Mouse (Mus musculus): ENCODE data around the gene Tnpo1. TPM values are rescaled to one million over a fixed set of nuclear protein-coding genes. Genes with fewer than 3 reads are reported as not detected.

The Tnpo1 gene
- polyA plus RNA-seq, 1 experiment from 2014 or later = 55.1 TPM

GRCm38 (mm10) chr13:98883774-98884173, 42.4 kb downstream of the Tnpo1 start:
- no peak overlapping the region for H3K9ac ChIP-seq
- no peak for ATAC-seq (ENCODE audit: insufficient read depth, low FRiP score, low read depth)
- peaks cover 44% of the 10 kb centered on the region for H3K36me3 ChIP-seq
- H3K9me3 ChIP-seq = no peaks in the 10 kb centered on the region
- no peaks in the 10 kb centered on the region for H3K27me3 ChIP-seq (replicated peaks)
- no peak overlapping the region for H3K4me3 ChIP-seq (replicated peaks)
- H3K27ac ChIP-seq = no peak overlapping the region
- 86% methylated on average over 5 of the region's 5 CpGs for WGBS
- H3K4me2 ChIP-seq = no peak overlapping the region
- H3K4me1 ChIP-seq = 0 out of 2 replicates have a peak, but pooled peaks cover 2% of the 10 kb centered on the region

DNA sequence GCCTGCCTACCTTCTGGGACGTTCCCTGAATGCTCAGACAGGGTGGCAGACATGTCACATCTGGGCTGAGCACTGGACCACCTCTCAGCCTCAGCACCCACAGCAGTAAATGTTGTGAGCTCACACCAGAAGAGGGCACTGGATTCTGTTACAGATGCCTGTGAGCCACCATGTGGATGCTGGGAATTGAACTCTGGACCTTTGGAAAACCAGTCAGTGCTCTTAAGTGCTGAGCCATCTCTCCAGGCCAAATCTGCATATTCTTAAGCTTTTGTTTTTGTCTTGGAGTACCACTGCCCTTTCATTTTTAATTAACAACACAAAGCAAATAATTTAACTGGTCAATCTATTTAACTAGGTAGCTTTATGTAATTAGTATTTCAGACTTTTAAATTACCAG, 44.2 kb downstream of the Tnpo1 start:
- ATAC-seq (ENCODE audit: insufficient read depth, low FRiP score, low read depth) = no peak
- Histone ChIP-seq H3K9ac (no peak overlapping the region), H3K36me3 (peaks cover 37% of the 10 kb centered on the region), H3K27ac (no peak overlapping the region), H3K9me3 (no peaks in the 10 kb centered on the region), H3K27me3 (replicated peaks) (no peaks in the 10 kb centered on the region), H3K4me2 (no peak overlapping the region), H3K4me1 (no peaks in the 10 kb centered on the region), H3K4me3 (replicated peaks) (no peak overlapping the region)
- WGBS = 68% methylated on average over 1 of the region's 1 CpGs

DNA sequence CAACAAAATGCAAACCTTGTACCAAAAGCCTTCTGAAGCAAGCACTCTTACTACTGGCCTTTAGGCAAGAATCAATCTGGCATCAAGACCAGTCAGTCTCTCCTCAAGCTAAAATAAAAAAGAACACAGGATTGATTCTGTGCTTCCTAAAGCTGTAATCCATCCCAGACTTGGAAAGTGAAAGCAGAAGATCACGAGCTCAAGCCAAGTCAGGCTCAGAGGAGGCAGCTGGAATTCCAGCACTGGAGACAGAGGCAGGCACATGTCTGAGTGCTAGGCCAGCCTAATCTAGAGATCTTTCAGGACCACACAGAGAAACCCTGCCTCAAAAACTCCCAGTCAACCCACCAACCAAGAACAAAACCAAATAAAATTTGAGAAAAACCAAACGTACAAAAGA, 45.8 kb downstream of the Tnpo1 start:
- 47% methylated on average over 2 of the region's 2 CpGs for WGBS
- no peaks in the 10 kb centered on the region for H3K4me1 ChIP-seq
- ATAC-seq (ENCODE audit: insufficient read depth, low FRiP score, low read depth) = no peak
- H3K36me3 ChIP-seq = peaks cover 32% of the 10 kb centered on the region
- no peak overlapping the region for H3K9ac ChIP-seq
- no peaks in the 10 kb centered on the region for H3K27me3 ChIP-seq (replicated peaks)
- H3K4me3 ChIP-seq (replicated peaks) = no peak overlapping the region
- H3K27ac ChIP-seq = no peak overlapping the region
- no peaks in the 10 kb centered on the region for H3K9me3 ChIP-seq
- no peak overlapping the region for H3K4me2 ChIP-seq

DNA sequence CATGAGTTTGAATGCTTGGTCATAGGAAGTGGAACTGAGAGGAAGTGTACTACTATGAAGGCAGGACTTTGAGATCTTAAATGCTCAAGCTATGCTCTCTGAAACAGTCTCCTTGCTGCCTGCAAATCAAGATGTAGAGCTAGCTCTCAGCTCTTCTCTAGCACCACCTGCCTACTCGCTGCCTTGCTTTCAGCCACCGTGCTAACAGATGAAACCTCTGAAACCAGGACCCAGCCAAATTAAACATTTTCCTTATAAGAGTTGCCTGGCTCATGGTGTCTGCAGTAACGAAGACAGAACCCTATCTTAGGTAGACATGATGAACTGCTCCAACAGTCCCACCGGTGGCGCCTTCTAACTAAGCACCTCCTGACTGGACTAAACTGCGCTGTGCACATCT, 46.8 kb downstream of the Tnpo1 start:
- WGBS = 93% methylated on average over 6 of the region's 6 CpGs
- no peaks in the 10 kb centered on the region for H3K4me1 ChIP-seq
- H3K36me3 ChIP-seq = peaks cover 36% of the 10 kb centered on the region
- H3K4me2 ChIP-seq = no peak overlapping the region
- no peaks in the 10 kb centered on the region for H3K9me3 ChIP-seq
- no peak for ATAC-seq (ENCODE audit: insufficient read depth, low FRiP score, low read depth)
- H3K9ac ChIP-seq = no peak overlapping the region
- H3K27me3 ChIP-seq (replicated peaks) = no peaks in the 10 kb centered on the region
- no peak overlapping the region for H3K4me3 ChIP-seq (replicated peaks)
- H3K27ac ChIP-seq = no peak overlapping the region

DNA sequence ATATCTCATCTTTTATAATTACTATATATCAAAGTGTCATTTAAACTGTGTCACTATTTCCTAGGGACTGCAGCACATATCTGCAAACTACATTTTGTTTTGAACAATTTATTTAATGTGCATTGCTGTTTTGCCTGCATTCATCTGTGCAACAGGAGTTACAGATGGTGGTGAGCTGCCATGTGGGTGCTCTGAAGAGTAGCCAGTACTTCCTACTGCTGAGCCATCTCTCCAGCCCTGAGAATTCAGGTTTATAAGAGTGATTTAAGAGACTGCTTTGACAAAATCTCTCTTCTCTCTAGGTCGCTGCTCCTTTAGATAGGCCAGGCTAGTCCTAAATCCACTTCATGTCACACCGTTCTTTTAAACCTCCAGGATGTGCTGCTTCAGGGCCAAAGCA, 49.0 kb downstream of the Tnpo1 start:
- H3K36me3 ChIP-seq = peaks cover 33% of the 10 kb centered on the region

GRCm38 (mm10) chr13:98874727-98875126, 51.5 kb downstream of the Tnpo1 start:
- H3K36me3 ChIP-seq = peaks cover 44% of the 10 kb centered on the region; the same call in 1 of the 2 replicates
- H3K27ac ChIP-seq = no peak overlapping the region
- H3K27me3 ChIP-seq (replicated peaks) = no peaks in the 10 kb centered on the region
- H3K9ac ChIP-seq = no peak overlapping the region
- ATAC-seq (ENCODE audit: insufficient read depth, low FRiP score, low read depth) = no peak
- no peak overlapping the region for H3K4me3 ChIP-seq (replicated peaks)
- no peaks in the 10 kb centered on the region for H3K4me1 ChIP-seq
- H3K9me3 ChIP-seq = no peaks in the 10 kb centered on the region
- WGBS = 77% methylated on average over 3 of the region's 3 CpGs
- no peak overlapping the region for H3K4me2 ChIP-seq

More for the DNA sequence above, 49.0 kb downstream of the Tnpo1 start:
- no peak for ATAC-seq (ENCODE audit: insufficient read depth, low FRiP score, low read depth)
- no peaks in the 10 kb centered on the region for H3K4me1 ChIP-seq
- 90% methylated on average over 2 of the region's 2 CpGs for WGBS
- H3K9ac ChIP-seq = no peak overlapping the region
- H3K27ac ChIP-seq = no peak overlapping the region
- no peaks in the 10 kb centered on the region for H3K27me3 ChIP-seq (replicated peaks)
- H3K9me3 ChIP-seq = no peaks in the 10 kb centered on the region
- H3K4me2 ChIP-seq = no peak overlapping the region
- no peak overlapping the region for H3K4me3 ChIP-seq (replicated peaks)

DNA sequence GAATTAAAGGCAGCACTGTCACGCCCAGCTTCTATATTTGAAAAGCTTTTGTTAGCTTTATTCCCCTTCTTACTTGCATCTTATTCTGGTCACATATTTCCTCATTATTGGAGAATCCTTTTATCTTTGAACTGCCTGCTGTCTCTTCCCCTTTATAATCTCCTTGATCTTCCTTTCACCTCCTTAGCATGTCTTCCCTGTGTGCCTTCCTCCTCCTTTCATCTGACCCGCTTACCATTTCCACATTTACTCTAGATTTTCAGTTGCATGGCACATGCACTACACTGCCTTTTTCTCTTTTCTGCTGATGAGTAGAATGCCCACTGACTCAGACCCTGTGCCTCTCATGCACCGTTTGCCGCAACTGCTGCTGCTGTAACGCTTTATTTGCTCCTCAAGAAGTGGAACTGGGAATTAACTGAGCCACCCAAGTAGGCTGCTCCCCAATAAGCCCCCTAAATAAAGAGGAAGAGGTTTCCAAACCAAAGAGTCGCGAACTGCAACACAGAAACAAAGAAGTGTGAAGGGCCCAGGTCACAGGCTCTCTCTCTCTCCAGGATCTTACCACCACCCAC, 53.8 kb downstream of the Tnpo1 start:
- Histone ChIP-seq H3K27me3 (replicated peaks) (no peaks in the 10 kb centered on the region), H3K36me3 (peaks cover 41% of the 10 kb centered on the region; the same call in 1 of the 2 replicates)

DNA sequence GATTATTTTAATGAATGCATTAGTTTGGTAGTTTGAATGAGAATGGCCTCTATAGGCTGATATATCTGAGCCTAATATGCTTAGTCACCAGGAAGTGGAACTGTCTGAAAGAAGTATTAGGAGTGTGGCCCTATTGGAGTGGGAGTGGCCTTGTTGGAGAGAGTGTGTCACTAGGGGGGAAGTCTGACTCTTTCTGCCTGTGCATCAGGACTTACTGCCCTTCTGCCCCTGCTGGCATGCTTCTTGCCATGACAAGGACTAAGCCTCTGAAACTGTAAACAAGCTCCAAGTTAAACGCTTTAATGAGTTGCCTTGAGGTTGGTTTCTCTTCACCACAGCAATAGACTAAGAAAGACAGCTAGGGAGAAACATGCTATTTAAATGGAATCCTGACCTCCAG, 54.9 kb downstream of the Tnpo1 start:
- 45% methylated on average over 1 of the region's 1 CpGs for WGBS
- Histone ChIP-seq H3K4me2 (no peak overlapping the region), H3K9ac (no peak overlapping the region), H3K4me1 (no peaks in the 10 kb centered on the region), H3K9me3 (no peaks in the 10 kb centered on the region), H3K27me3 (replicated peaks) (no peaks in the 10 kb centered on the region), H3K4me3 (replicated peaks) (no peak overlapping the region), H3K36me3 (peaks cover 47% of the 10 kb centered on the region; the same call in 1 of the 2 replicates), H3K27ac (no peak overlapping the region)
- no peak for ATAC-seq (ENCODE audit: insufficient read depth, low FRiP score, low read depth)

More for the DNA sequence above, 53.8 kb downstream of the Tnpo1 start:
- Histone ChIP-seq H3K4me2 (no peak overlapping the region), H3K4me1 (no peaks in the 10 kb centered on the region), H3K9me3 (no peaks in the 10 kb centered on the region), H3K9ac (no peak overlapping the region), H3K4me3 (replicated peaks) (no peak overlapping the region), H3K27ac (no peak overlapping the region)
- WGBS = 86% methylated on average over 7 of the region's 7 CpGs
- ATAC-seq (ENCODE audit: insufficient read depth, low FRiP score, low read depth) = no peak

DNA sequence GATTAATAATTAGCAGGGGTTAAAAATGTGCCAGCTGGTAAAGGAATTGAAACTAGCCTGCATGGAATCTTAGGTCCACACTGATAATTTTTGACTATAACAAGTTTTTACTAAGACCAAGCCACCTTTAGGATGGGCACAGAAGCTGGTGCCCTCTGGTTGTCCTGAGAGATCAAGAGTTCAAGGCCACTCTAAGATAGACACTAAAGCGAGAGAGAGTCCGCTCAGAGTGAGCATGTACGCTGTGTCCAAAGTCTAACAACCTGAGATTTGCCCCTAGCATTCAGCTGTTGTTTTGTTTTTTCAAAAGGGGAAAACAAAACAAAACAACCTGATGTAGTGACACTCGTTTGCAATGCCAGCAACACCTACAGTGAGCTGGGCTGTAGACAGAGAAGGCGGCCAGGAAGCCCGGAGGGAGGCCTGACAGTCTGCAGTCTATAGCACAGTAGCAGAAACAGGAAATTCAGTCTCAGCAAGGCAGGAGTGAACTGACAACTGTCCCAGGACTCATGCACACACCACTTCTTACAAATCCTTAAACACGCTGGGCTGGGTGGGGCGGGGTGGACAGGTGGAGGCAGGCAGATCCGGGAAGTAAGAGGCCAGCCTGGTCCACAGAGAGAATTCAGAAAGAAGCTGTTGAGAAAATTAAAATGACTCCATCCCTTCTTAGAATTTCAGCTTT, 57.8 kb downstream of the Tnpo1 start:
- H3K9me3 ChIP-seq = no peaks in the 10 kb centered on the region
- no peaks in the 10 kb centered on the region for H3K27me3 ChIP-seq (replicated peaks)
- no peak overlapping the region for H3K27ac ChIP-seq
- 89% methylated on average over 9 of the region's 9 CpGs for WGBS
- H3K36me3 ChIP-seq = peaks cover 52% of the 10 kb centered on the region
- H3K4me1 ChIP-seq = no peaks in the 10 kb centered on the region
- H3K4me3 ChIP-seq (replicated peaks) = no peak overlapping the region
- H3K4me2 ChIP-seq = no peak overlapping the region
- no peak overlapping the region for H3K9ac ChIP-seq
- ATAC-seq (ENCODE audit: insufficient read depth, low FRiP score, low read depth) = no peak; the same call in 1 of the 2 replicates

GRCm38 (mm10) chr13:98867810-98868209, 58.4 kb downstream of the Tnpo1 start:
- ATAC-seq (ENCODE audit: insufficient read depth, low FRiP score, low read depth) = no peak
- Histone ChIP-seq H3K36me3 (peaks cover 57% of the 10 kb centered on the region), H3K27me3 (replicated peaks) (no peaks in the 10 kb centered on the region)

DNA sequence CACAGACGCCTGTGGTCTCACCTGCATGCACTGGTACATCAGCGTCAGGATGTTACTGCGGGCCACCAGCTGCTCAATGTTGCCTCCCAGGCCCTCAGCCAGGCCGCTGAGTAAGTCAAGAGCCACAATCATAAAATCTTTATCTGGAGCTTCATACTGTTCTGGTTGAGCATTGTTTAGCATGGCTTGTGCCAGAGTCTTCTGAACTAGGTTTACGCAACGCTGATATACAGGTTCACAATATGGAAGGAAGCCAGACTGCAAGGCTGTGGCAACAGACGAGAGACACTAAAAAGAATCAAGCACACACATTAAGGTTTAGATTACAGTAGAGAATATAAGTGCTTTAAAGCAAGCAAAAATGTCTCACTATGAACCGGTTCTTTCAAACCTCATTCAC, 70.9 kb downstream of the Tnpo1 start:
- Histone ChIP-seq H3K36me3 (peaks cover 54% of the 10 kb centered on the region), H3K4me3 (replicated peaks) (no peak overlapping the region), H3K27ac (no peak overlapping the region), H3K9ac (no peak overlapping the region), H3K9me3 (no peaks in the 10 kb centered on the region), H3K4me2 (no peak overlapping the region), H3K27me3 (replicated peaks) (no peaks in the 10 kb centered on the region), H3K4me1 (no peaks in the 10 kb centered on the region)
- WGBS = 92% methylated on average over 8 of the region's 8 CpGs
- ATAC-seq (ENCODE audit: insufficient read depth, low FRiP score, low read depth) = no peak

More at GRCm38 (mm10) chr13:98867810-98868209, 58.4 kb downstream of the Tnpo1 start:
- Histone ChIP-seq H3K9ac (no peak overlapping the region), H3K4me1 (no peaks in the 10 kb centered on the region), H3K27ac (no peak overlapping the region), H3K4me3 (replicated peaks) (no peak overlapping the region), H3K9me3 (no peaks in the 10 kb centered on the region), H3K4me2 (no peak overlapping the region)
- WGBS = 55% methylated on average over 2 of the region's 2 CpGs

- Histone ChIP-seq H3K36me3 (peaks cover 13% of the 10 kb centered on the region; the same call in 1 of the 2 replicates), H3K9ac (no peak overlapping the region), H3K9me3 (no peaks in the 10 kb centered on the region), H3K4me3 (replicated peaks) (no peak overlapping the region), H3K4me1 (no peaks in the 10 kb centered on the region), H3K27ac (no peak overlapping the region), H3K27me3 (replicated peaks) (no peaks in the 10 kb centered on the region), H3K4me2 (no peak overlapping the region)
- ATAC-seq (ENCODE audit: insufficient read depth, low FRiP score, low read depth) = no peak
- 65% methylated on average over 1 of the region's 1 CpGs for WGBS
These were observed 80.4 kb downstream of the Tnpo1 start for GRCm38 (mm10) chr13:98845794-98846193.

Measured in stomach, embryonic 15.5 days (tissue).